Mouse (Mus musculus) hindbrain, postnatal 0 days (tissue): ENCODE results near the gene Ehbp1. TPM values are rescaled to one million over a fixed set of nuclear protein-coding genes. Genes with fewer than 3 reads are reported as not detected.

Experiments used
- ATAC-seq: fragments of 200-750 bp; cut with Nextera tagmentation; 2 replicates; pipeline ENCODE4 v1.8.0; 2017; ENCODE audit warnings: mild to moderate bottlenecking, moderate TSS enrichment, moderate library complexity
- DNase-seq: peaks from one replicate; pipeline ENCODE4 v3.0.0-alpha.2; 2015; ENCODE audit warnings: low spot score
- H3K27ac ChIP-seq: fragments of 300-500 bp; sonication (generic); 2 replicates; pipeline ENCODE4 v1.5.1; 2014; ENCODE audit warnings: mild to moderate bottlenecking
- H3K27me3 ChIP-seq: fragments of 300-500 bp; sonication (generic); 2 replicates; pipeline ENCODE4 v1.6.1; 2014; ENCODE audit warnings: low read length, mixed read lengths; ENCODE audit not compliant: insufficient read depth
- H3K36me3 ChIP-seq: fragments of 300-500 bp; sonication (generic); 2 replicates; pipeline ENCODE4 v1.6.1; 2014; ENCODE audit warnings: low read length, mixed read lengths; ENCODE audit not compliant: insufficient read depth
- H3K4me1 ChIP-seq: fragments of 300-500 bp; sonication (generic); 2 replicates; pipeline ENCODE4 v1.6.1; 2014; ENCODE audit warnings: antibody characterized with exemption, low read length, mixed read lengths; ENCODE audit not compliant: insufficient read depth
- H3K4me2 ChIP-seq: fragments of 300-500 bp; sonication (generic); 2 replicates; pipeline ENCODE4 v1.6.1; 2014; ENCODE audit warnings: low read depth, mild to moderate bottlenecking, low read length, moderate library complexity, mixed read lengths
- H3K4me3 ChIP-seq: fragments of 300-500 bp; sonication (generic); 2 replicates; pipeline ENCODE4 v1.5.1; 2014; ENCODE audit warnings: low read length
- H3K9ac ChIP-seq: fragments of 300-500 bp; sonication (generic); replicated peaks from 2 replicates; pipeline ENCODE4 v1.6.1; 2014; ENCODE audit warnings: mild to moderate bottlenecking, low read length, moderate library complexity, mixed read lengths
- H3K9me3 ChIP-seq: fragments of 300-500 bp; sonication (generic); 2 replicates; pipeline ENCODE4 v1.6.1; 2016; ENCODE audit warnings: low read length, mixed read lengths
- CTCF ChIP-seq: IDR thresholded peaks from 2 replicates; pipeline ENCODE4 v1.5.1; 2016; ENCODE audit warnings: antibody characterized with exemption, control low read depth, low read depth
- WGBS: fragments of 180-500 bp; shearing (Covaris S2); extraction: QIAGEN DNeasy Blood & Tissue Kit; methylation state at CpG from one replicate; pipeline ENCODE4 v1.1.7; 2014; 5-methylcytosine and 5-hydroxymethylcytosine counted together
- polyA plus RNA-seq: library from polyadenylated mRNA; unstranded; fragments of >200 nt; fragmentation: Nextera tagmentation; extraction: Ambion mirVana; gene quantifications from 2 replicates; pipeline ENCODE4 v1.2.1, GENCODE M21; 2015
- total RNA-seq: library from RNA; depleted of rRNA; stranded (reverse); fragments of >200 nt; gene quantifications from 2 replicates; pipeline ENCODE4 v1.2.3, GENCODE M21; 2014

Ehbp1 gene
- total and polyA plus RNA-seq, 2 experiments from 2014 or later = 14.9 to 19.4 TPM

DNA sequence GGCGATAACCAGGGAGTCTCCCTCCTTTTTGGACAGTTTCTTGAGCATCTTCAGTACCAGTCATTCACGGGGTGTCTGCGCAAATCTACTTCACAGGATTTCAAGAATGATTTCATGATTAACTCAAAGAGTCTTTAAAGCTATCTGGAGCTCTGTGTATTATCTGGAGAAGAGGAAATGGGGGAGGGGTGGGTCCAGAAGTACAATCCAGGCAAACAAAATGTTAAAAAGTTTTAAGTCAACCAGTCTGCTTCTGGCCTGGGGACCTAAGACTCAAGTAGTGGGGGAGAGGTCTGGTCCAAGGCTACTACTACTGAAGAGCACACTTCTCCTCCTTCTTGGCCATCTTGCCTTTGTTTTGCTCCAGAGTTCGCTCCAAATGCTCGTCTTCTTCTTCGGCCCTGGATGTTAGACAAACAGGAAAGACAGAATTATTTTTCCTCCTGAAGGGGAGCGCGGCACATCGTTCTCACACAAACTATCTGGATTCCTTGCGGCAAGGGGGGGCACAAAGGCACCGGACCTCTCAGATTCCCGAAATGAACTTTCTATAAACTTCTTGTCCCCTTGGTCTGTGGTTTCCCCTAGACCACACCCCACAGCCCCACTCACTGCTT is 335.5 kb downstream of the Ehbp1 start:
- H3K36me3 ChIP-seq = no peaks in the 10 kb centered on the region
- ATAC-seq = no peak
- DNase-seq = no peak
- H3K4me2 ChIP-seq = no peak overlapping the region
- H3K9me3 ChIP-seq = no peaks in the 10 kb centered on the region
- no peak for TF ChIP-seq CTCF
- H3K4me3 ChIP-seq = no peak overlapping the region
- WGBS = 68% methylated on average over 12 of the region's 12 CpGs
- H3K4me1 ChIP-seq = peaks cover 5% of the 10 kb centered on the region; the same call in 1 of the 2 replicates
- no peak overlapping the region for H3K27ac ChIP-seq
- peaks cover 59% of the 10 kb centered on the region for H3K27me3 ChIP-seq
- H3K9ac ChIP-seq = no peak overlapping the region

DNA sequence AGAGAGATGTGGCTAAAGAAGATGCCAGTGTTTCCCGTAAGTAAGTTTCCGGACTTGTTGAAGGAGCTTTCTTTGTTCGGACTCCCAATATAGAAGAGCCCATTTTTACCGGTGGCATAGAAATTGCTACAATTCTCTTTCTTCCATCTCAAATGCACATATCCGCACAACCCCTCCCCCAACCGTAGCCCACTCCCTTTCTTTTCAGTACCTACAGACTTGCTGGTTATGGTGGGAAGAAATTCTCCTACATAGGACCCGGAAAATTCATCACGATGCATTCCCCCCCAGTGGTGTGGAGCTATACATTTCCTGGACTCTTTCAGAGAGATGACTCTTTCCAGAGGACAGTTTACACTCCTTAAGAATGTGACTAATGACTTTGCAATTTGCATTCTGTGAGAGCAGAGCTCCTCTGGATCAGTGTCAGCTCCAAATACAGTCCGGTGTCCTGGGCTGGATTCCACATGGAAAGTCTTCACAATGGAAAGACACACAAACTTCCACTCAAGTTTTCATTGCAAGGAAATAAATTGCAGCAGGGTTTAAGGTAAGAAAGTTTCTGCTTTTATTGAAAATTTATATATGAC is 336.7 kb downstream of the Ehbp1 start:
- ATAC-seq (no peak), DNase-seq (no peak)
- Histone ChIP-seq H3K4me1 (peaks cover 6% of the 10 kb centered on the region; the same call in 1 of the 2 replicates), H3K27ac (no peak overlapping the region), H3K9me3 (no peaks in the 10 kb centered on the region), H3K36me3 (no peaks in the 10 kb centered on the region), H3K4me2 (no peak overlapping the region), H3K27me3 (peaks cover 61% of the 10 kb centered on the region), H3K9ac (no peak overlapping the region), H3K4me3 (no peak overlapping the region)
- 56% methylated on average over 9 of the region's 9 CpGs for WGBS
- no peak for TF ChIP-seq CTCF

DNA sequence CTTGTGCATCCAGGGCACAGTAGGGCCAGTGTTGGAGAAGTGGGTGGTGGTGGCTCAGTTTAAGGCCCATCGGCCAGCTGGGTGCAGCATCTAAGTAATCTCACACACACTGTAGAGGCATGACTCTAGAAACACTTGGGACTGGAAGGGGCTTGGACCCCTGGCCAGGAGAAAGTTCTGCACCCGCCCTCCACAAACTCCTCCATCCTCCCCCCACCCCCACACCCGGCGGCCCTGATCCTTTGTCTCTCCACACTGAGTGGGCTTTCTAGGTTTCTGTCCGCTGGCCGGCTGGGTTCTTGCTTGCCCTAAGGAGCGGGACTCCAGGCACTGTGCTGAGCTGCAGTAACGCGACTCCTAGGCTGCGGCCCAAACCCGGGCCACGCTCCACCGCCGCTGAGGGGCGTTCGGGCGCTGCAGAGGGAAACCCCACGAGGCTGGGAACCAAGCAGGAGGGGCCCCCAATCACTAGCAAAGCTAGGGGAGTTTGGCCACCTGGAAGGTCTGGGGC is 337.7 kb downstream of the Ehbp1 start:
- no peaks in the 10 kb centered on the region for H3K36me3 ChIP-seq
- peaks cover 6% of the 10 kb centered on the region; the same call in 1 of the 2 replicates for H3K4me1 ChIP-seq
- ATAC-seq (peak; percentile 24; the same call in 1 of the 2 replicates), DNase-seq (no peak)
- WGBS = 15% methylated on average over 18 of the region's 18 CpGs
- H3K27ac ChIP-seq = no peak overlapping the region
- no peak for TF ChIP-seq CTCF
- H3K9ac ChIP-seq = no peak overlapping the region
- peaks cover 66% of the 10 kb centered on the region for H3K27me3 ChIP-seq
- H3K4me2 ChIP-seq = no peak overlapping the region
- H3K9me3 ChIP-seq = no peaks in the 10 kb centered on the region
- no peak overlapping the region for H3K4me3 ChIP-seq

DNA sequence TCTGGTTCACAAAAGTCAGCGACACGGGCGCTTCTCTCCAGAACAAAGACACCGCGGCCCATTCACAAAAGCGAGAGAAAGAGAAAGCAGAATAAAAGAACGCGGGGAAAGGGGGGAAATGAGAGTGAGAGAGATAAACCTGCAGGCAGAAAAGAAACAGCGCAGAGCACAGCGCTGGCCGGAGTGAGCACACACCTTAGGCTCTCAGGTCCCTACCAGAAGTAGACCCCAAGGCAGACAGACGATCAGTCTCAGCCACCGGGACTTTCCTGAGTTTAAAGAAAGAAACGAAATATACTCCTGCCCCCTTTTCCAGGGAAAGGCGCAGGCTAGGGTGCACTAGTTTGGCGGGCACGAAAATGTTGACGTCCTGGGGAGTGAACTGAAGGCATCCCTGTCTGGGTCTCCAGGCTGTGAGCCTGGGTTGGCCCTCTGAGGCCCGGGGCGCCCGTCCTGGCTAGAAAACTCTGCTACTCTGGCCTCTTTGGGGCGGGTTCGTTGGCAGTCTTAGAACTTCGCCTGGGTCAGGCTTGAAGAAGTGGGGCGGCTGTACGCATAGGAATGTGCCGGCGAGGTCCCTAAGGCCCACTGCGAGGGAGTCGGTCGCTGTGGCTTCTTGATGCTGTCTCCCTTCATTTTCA is 338.6 kb downstream of the Ehbp1 start:
- peak overlapping the region; percentile 59 for H3K4me2 ChIP-seq
- WGBS = 3% methylated on average over 31 of the region's 31 CpGs
- H3K36me3 ChIP-seq = no peaks in the 10 kb centered on the region
- no peak for DNase-seq
- no peaks in the 10 kb centered on the region for H3K9me3 ChIP-seq
- H3K4me3 ChIP-seq = peak overlapping the region; percentile 40
- peaks cover 71% of the 10 kb centered on the region for H3K27me3 ChIP-seq
- TF ChIP-seq CTCF = no peak
- ATAC-seq = no peak
- peaks cover 6% of the 10 kb centered on the region; the same call in 1 of the 2 replicates for H3K4me1 ChIP-seq
- H3K9ac ChIP-seq = no peak overlapping the region
- H3K27ac ChIP-seq = no peak overlapping the region

DNA sequence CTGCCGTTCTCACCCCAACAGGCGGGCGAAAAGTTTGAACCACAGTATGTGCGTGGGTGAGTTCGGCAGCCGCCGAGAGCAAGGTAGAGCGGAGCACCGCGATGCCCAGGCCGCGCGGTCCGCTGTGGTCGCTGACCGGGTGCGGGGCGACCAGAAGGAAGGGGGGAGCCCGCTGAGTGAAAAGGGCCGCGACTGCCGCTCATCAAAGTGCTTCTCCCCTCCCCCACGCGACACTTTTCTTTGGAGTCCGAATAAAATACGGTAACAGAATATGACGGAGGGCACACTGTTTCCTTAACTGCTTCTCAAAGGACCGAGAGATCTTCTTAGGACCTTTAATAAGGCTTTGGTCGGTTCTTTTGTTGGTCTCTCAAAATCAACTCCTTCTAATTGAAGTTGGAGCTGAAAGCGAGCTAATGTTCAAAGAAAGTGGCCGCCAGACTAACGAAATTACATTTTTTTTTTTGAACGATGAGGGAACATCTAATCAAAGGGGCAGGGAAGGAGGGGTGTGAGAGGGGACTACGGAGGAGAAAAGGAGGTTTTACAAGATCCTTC is 339.2 kb downstream of the Ehbp1 start, which contains the start of gene Otx1:
TSS of gene Otx1 (minus strand) at position 115 of the 558 bp plus-strand sequence.
- peaks cover 6% of the 10 kb centered on the region; the same call in 1 of the 2 replicates for H3K4me1 ChIP-seq
- H3K4me3 ChIP-seq = peak within 1 kb of the TSS; percentile 40
- TF ChIP-seq CTCF = no peak
- H3K9me3 ChIP-seq = no peaks in the 10 kb centered on the region
- WGBS = 1% methylated on average over 34 of the region's 34 CpGs
- peaks cover 72% of the 10 kb centered on the region for H3K27me3 ChIP-seq
- no peak for ATAC-seq
- DNase-seq = no peak
- H3K4me2 ChIP-seq = peak within 1 kb of the TSS; percentile 59
- no peak within 1 kb of the TSS for H3K27ac ChIP-seq
- no peaks in the 10 kb centered on the region for H3K36me3 ChIP-seq
- H3K9ac ChIP-seq = no peak within 1 kb of the TSS

DNA sequence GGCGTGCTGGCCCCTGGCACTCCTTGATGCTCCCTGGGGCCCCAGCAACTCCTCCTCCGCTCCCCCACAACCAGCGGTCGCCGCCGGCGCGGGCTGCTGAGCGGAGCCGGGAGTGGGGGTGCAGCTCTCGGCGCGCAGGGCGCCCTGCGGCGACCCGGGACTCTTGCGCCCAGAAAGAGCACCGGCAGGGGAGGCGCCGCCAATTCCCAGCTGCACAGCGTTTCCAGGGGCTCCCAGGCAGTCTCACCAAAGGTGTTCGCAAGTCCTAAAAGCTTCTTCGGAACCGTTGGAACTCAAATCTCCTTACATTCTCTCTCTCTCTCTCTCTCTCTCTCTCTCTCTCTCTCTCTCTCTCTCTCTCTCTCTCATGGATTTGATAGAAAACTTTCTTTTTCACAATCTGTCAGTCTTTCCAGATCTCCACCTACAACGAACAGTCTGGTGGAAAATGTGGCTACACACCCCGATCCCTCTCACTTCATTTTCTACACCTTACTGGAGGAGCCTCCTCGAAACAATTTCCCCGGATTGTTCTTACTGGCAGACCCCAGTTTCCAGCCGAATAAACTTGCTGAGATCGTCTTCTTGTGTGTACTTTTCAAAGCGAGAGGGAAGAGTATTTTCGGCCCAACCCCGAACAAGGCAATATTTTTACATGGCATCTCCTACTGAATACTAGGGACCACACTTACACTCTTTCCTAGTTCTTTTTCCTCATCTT is 339.9 kb downstream of the Ehbp1 start:
- Histone ChIP-seq H3K4me3 (peak overlapping the region; percentile 40), H3K36me3 (no peaks in the 10 kb centered on the region), H3K27me3 (peaks cover 72% of the 10 kb centered on the region), H3K4me2 (peak overlapping the region; percentile 59), H3K9ac (no peak overlapping the region), H3K9me3 (no peaks in the 10 kb centered on the region), H3K4me1 (peaks cover 6% of the 10 kb centered on the region; the same call in 1 of the 2 replicates), H3K27ac (no peak overlapping the region)
- no peak for TF ChIP-seq CTCF
- DNase-seq = no peak
- ATAC-seq = no peak
- WGBS = 2% methylated on average over 34 of the region's 34 CpGs
